Mouse (Mus musculus) small intestine, adult 2 months (tissue): ENCODE data around the gene Fam193a. TPM values are rescaled to one million over a fixed set of nuclear protein-coding genes. Genes with fewer than 3 reads are reported as not detected.

ENCODE experiments used
- H3K27ac ChIP-seq: fragments of 200-500 bp; 2 replicates; pipeline ENCODE4 v1.5.1; 2012; ENCODE audit warnings: low read depth, low read length, control low read depth, inconsistent platforms; ENCODE audit not compliant: insufficient read depth
- H3K27me3 ChIP-seq: fragments of 200-500 bp; 2 replicates; pipeline ENCODE4 v1.6.1; 2012; ENCODE audit warnings: mild to moderate bottlenecking, moderate library complexity, low read length, inconsistent platforms; ENCODE audit not compliant: control insufficient read depth, insufficient read depth
- H3K36me3 ChIP-seq: fragments of 200-500 bp; 2 replicates; pipeline ENCODE4 v1.6.1; 2012; ENCODE audit warnings: mild to moderate bottlenecking, low read length, control low read depth, inconsistent platforms; ENCODE audit not compliant: control insufficient read depth, insufficient read depth
- H3K4me1 ChIP-seq: fragments of 200-500 bp; 2 replicates; pipeline ENCODE4 v1.6.1; 2012; ENCODE audit warnings: low read length, inconsistent platforms, mixed read lengths; ENCODE audit not compliant: control insufficient read depth, insufficient read depth, insufficient read length
- H3K4me3 ChIP-seq: fragments of 200-500 bp; 2 replicates; pipeline ENCODE4 v1.5.1; 2012; ENCODE audit warnings: low read depth, mild to moderate bottlenecking, control low read depth, inconsistent platforms, low read length, moderate library complexity
- CTCF ChIP-seq: fragments of 200-500 bp; IDR thresholded peaks from 2 replicates; pipeline ENCODE4 v1.5.1; 2012; ENCODE audit warnings: low read depth, mild to moderate bottlenecking, control low read depth, inconsistent platforms, low read length, moderate library complexity, mixed read lengths; ENCODE audit not compliant: insufficient replicate concordance, insufficient read length; ENCODE audit errors: extremely low read depth
- POLR2A ChIP-seq: fragments of 200-500 bp; IDR thresholded peaks from 2 replicates; pipeline ENCODE4 v1.6.1; 2012; ENCODE audit warnings: low read depth, mild to moderate bottlenecking, control low read depth, inconsistent platforms, low read length, moderate library complexity
- WGBS: fragments of 180-500 bp; shearing (Covaris S2); methylation state at CpG from one replicate; pipeline ENCODE4 v1.1.7; 2018; 5-methylcytosine and 5-hydroxymethylcytosine counted together
- polyA plus RNA-seq: library from polyadenylated mRNA; depleted of rRNA; stranded (reverse); fragments of >200 nt; gene quantifications from 2 replicates; pipeline ENCODE4 v1.2.3, GENCODE M21; 2012

The Fam193a gene
- polyA plus RNA-seq, 1 experiment, result 30.9 TPM

- Histone ChIP-seq H3K36me3 (no peaks in the 10 kb centered on the region), H3K4me1 (no peaks in the 10 kb centered on the region; the same call in 1 of the 2 replicates), H3K4me3 (peak overlapping the region; percentile 86), H3K27ac (peak overlapping the region; percentile 89), H3K27me3 (no peaks in the 10 kb centered on the region)
- WGBS, result 1% methylated on average over 21 of the region's 21 CpGs
- no peak for TF ChIP-seq POLR2A
- TF ChIP-seq CTCF, result no peak
These were observed 34.1 kb upstream of the Fam193a start for GRCm38 (mm10) chr5:34335539-34336096.

GRCm38 (mm10) chr5:34336097-34336774 lies 33.5 kb upstream of the Fam193a start, which contains the start of gene Rnf4:
Gene Rnf4 (plus strand): TSS chr5:34336289.
- Histone ChIP-seq H3K27me3 (no peaks in the 10 kb centered on the region), H3K27ac (peak within 1 kb of the TSS; percentile 89), H3K4me1 (no peaks in the 10 kb centered on the region; the same call in 1 of the 2 replicates), H3K36me3 (no peaks in the 10 kb centered on the region), H3K4me3 (peak within 1 kb of the TSS; percentile 98)
- WGBS, result under 1% methylated on average over 67 of the region's 67 CpGs
- TF ChIP-seq CTCF (no peak), POLR2A (peak; percentile 82)

GRCm38 (mm10) chr5:34336775-34337450 lies 32.8 kb upstream of the Fam193a start:
- TF ChIP-seq CTCF (no peak), POLR2A (no peak)
- peak overlapping the region; percentile 57 for H3K27ac ChIP-seq
- peak overlapping the region; percentile 98 for H3K4me3 ChIP-seq
- no peaks in the 10 kb centered on the region for H3K36me3 ChIP-seq
- H3K4me1 ChIP-seq, result no peaks in the 10 kb centered on the region; the same call in 1 of the 2 replicates
- WGBS, result under 1% methylated on average over 42 of the region's 42 CpGs
- H3K27me3 ChIP-seq, result no peaks in the 10 kb centered on the region

- H3K4me3 ChIP-seq, result no peak overlapping the region
- H3K27ac ChIP-seq, result no peak overlapping the region
- H3K4me1 ChIP-seq, result no peaks in the 10 kb centered on the region; the same call in 1 of the 2 replicates
- H3K36me3 ChIP-seq, result peaks cover 9% of the 10 kb centered on the region
- TF ChIP-seq POLR2A (no peak), CTCF (no peak)
- no peaks in the 10 kb centered on the region for H3K27me3 ChIP-seq
- WGBS, result 79% methylated on average over 6 of the region's 6 CpGs
These were observed 29.5 kb upstream of the Fam193a start for GRCm38 (mm10) chr5:34340246-34340645.

- no peak overlapping the region for H3K27ac ChIP-seq
- H3K36me3 ChIP-seq, result peaks cover 72% of the 10 kb centered on the region
These were observed 17.6 kb upstream of the Fam193a start for GRCm38 (mm10) chr5:34352084-34352631.

GRCm38 (mm10) chr5:34360261-34360660 lies 9.5 kb upstream of the Fam193a start:
- Histone ChIP-seq H3K27ac (no peak overlapping the region), H3K36me3 (peaks cover 15% of the 10 kb centered on the region), H3K27me3 (no peaks in the 10 kb centered on the region), H3K4me3 (no peak overlapping the region), H3K4me1 (no peaks in the 10 kb centered on the region)
- TF ChIP-seq POLR2A (no peak), CTCF (no peak)
- 93% methylated on average over 3 of the region's 3 CpGs for WGBS

More at GRCm38 (mm10) chr5:34352084-34352631, 17.6 kb upstream of the Fam193a start:
- H3K27me3 ChIP-seq, result no peaks in the 10 kb centered on the region
- H3K4me3 ChIP-seq, result no peak overlapping the region
- 94% methylated on average over 3 of the region's 3 CpGs for WGBS
- H3K4me1 ChIP-seq, result no peaks in the 10 kb centered on the region
- TF ChIP-seq CTCF (no peak), POLR2A (no peak)

- no peaks in the 10 kb centered on the region for H3K4me1 ChIP-seq
- TF ChIP-seq POLR2A, result no peak
- TF ChIP-seq CTCF, result no peak
- peaks cover 4% of the 10 kb centered on the region for H3K36me3 ChIP-seq
- no peak overlapping the region for H3K27ac ChIP-seq
- no peaks in the 10 kb centered on the region for H3K27me3 ChIP-seq
- H3K4me3 ChIP-seq, result no peak overlapping the region
These were observed 6.6 kb upstream of the Fam193a start for GRCm38 (mm10) chr5:34363115-34363514.
